Mouse (Mus musculus): ENCODE results near the gene Phf10. TPM values are rescaled to one million over a fixed set of nuclear protein-coding genes. Genes with fewer than 3 reads are reported as not detected.

Phf10 gene
- total RNA-seq (2023) = 28.2 TPM

DNA sequence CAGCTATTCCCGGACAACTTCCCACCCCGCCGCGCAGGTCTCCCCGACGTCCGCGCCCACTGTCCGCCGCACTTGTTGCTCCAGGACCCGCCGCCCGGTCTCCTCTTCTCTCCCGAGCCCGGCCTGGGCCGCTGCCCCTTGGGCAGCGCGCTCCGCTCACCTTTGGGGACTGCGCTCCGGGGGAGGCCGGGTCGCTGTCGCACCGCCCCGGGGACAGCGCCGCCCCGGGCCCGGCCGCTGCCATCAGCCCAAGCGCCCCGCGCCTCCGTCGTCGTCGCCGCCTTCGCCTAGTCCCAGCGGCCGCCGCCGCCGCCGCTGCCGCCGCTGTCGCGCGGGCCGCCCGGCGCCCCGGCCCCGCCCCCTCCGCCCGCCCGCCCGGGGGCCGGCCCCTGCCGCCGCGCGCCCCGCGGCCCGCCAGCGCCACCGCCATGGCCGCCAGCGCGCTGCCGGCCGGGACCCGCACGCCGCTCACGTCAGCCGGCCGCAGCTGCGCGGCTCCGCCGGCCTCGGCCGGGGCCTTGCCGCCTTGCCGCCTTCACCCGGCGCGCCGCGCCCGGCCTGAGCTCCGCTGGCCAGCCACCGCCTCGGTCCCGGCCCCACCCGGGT, at the start of gene Phf10:
TSS of gene Phf10 (minus strand) at position 323 of the 606 bp plus-strand sequence.

DNA sequence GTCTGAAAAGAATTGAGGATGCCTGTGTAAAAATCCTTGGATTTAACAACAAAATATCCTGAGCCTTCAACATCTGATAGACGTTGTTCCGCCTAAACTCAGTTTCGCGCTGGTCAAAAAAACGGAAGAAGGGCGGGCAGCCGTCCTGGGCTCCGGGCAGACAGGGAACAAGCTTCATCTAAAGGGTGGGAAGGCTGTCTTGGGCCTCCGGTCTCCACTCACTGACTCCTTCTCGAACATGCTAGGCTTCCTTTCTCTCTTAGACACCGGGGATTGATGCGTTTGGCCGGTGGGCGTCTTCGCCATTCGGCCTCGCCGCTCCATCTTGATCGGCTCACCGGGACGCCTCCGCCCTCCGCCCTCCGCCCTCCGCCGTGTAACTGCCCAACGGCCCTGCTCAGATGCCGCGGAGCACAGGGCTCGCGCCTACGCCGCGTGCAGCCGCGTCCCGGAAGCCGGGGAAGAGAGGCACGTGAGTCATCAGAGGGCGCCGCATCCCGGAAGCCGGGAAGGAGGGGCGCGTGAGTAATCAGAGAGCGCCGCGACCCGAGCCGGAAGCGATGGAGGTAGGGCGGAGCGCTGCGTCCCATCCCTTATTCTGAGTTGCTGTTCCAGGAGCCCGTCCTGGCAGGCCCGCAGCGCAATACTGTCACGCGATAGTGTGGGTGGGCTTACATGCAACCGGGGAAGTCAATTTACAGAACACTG, 48.8 kb upstream of the Phf10 start, which contains the start of gene Gm3435:
TSS of gene Gm3435 (plus strand) at position 471 of the 708 bp plus-strand sequence.

DNA sequence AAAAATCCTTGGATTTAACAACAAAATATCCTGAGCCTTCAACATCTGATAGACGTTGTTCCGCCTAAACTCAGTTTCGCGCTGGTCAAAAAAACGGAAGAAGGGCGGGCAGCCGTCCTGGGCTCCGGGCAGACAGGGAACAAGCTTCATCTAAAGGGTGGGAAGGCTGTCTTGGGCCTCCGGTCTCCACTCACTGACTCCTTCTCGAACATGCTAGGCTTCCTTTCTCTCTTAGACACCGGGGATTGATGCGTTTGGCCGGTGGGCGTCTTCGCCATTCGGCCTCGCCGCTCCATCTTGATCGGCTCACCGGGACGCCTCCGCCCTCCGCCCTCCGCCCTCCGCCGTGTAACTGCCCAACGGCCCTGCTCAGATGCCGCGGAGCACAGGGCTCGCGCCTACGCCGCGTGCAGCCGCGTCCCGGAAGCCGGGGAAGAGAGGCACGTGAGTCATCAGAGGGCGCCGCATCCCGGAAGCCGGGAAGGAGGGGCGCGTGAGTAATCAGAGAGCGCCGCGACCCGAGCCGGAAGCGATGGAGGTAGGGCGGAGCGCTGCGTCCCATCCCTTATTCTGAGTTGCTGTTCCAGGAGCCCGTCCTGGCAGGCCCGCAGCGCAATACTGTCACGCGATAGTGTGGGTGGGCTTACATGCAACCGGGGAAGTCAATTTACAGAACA, 17.4 kb upstream of the Phf10 start, which contains the start of the genes 9030025P20Rik and Gm3417:
TSS of gene 9030025P20Rik (plus strand) at position 107 of the 677 bp plus-strand sequence.
TSS of gene Gm3417 (minus strand) at position 429 of the 677 bp plus-strand sequence.

DNA sequence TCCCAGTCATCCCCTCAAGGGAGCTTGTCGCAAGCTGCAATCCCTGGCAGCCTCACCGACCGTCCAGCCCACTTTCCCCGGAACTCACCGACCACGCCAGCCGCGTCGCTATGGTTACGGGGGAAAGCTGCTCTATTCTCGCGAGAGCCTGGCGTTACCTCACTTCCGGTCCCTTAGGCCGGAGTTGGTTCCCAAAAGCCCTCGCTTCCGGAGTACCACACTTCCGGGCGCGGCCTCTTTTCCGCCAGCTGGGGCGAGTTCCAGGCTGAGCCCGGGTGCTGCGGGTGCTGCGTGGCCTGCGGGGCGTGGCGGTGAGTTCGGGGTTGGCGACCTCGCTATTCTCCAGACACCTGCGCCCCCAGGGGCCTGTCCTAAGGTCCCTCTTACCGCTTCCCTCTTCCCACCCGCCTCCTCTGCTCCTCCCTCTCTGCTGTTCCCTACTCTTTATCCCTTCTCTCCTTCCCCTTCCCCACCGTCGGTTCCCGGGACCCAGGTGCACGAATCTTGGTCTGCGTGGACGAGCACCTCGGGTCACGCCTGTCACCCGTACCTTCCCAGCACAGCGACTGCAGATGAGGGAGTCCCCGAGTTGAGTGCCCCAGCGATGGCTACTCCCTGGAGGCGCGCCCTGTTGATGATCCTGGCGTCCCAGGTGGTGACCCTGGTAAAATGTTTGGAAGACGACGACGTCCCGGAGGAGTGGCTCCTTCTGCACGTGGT, 17.9 kb downstream of the Phf10 start, which contains the start of the genes Wdr27 and 1600012H06Rik:
TSS of gene Wdr27 (minus strand) at position 150 of the 720 bp plus-strand sequence.
TSS of gene 1600012H06Rik (plus strand) at position 176 of the 720 bp plus-strand sequence.

Other genes starting within 250 kb of the Phf10 start
- gene Wdr27, start 18.1 kb downstream of the Phf10 start, total RNA-seq (2023) = not detected
- gene 1600012H06Rik, start 18.1 kb downstream of the Phf10 start, total RNA-seq (2023) = 18.6 TPM
- gene 9030025P20Rik, start 17.2 kb upstream of the Phf10 start, total RNA-seq (2023) = 15.2 TPM
- not detected for gene Gm3417, start 17.5 kb upstream of the Phf10 start, total RNA-seq (2023)
- 2.8 TPM for gene Gm3435, start 48.9 kb upstream of the Phf10 start, total RNA-seq (2023)
- 111 TPM for gene Ermard, start 79.9 kb upstream of the Phf10 start, total RNA-seq (2023)
- not detected for gene Tcte3, start 80.2 kb upstream of the Phf10 start, total RNA-seq (2023)
- 7.9 TPM for gene Gm3448, start 80.3 kb upstream of the Phf10 start, total RNA-seq (2023)